In genomic region chr9:58114019-58114418, GRCm38 (mm10) we compare ENCODE assay signal across 9 mouse cellular contexts. TPM values are rescaled to one million over a fixed set of nuclear protein-coding genes. Genes with fewer than 3 reads are reported as not detected.
DNase-seq lines count a peak whose midpoint lies in the region; ATAC-seq and TF ChIP-seq lines count a peak whose summit lies in the region.
"Had no signal": no experiment of that assay in that cellular context is flagged by ENCODE, and none has a peak within 500 bp of the region (broad histone marks: within the 10 kb centered on the region; RNA-seq: fewer than 3 reads in every experiment).

No protein-coding gene starts in this region.

- no peaks in the 10 kb centered on the region; the same call in 1 of the 2 replicates for H3K27me3 ChIP-seq in lung, embryonic 16.5 days (ENCODE audit: control insufficient read depth, insufficient read depth, low read depth, low read length)
- H3K27me3 ChIP-seq in forebrain, embryonic 16.5 days (replicated peaks; ENCODE audit: control insufficient read depth, insufficient read depth, low read length), result no peaks in the 10 kb centered on the region
- no peaks in the 10 kb centered on the region for H3K27me3 ChIP-seq in intestine, postnatal 0 days (replicated peaks; ENCODE audit: control insufficient read depth, insufficient read depth, low read length)
- no peaks in the 10 kb centered on the region for H3K27me3 ChIP-seq in stomach, embryonic 14.5 days (ENCODE audit: control insufficient read depth, insufficient read depth, low read length)

- peak overlapping the region; percentile 45 for H3K4me2 ChIP-seq in lung, embryonic 16.5 days (ENCODE audit: low read depth, low read length)
- peak overlapping the region; percentile 19; the same call in 1 of the 2 replicates for H3K4me2 ChIP-seq in forebrain, embryonic 16.5 days (ENCODE audit: low read length)
- H3K4me2 ChIP-seq in intestine, postnatal 0 days (replicated peaks; ENCODE audit: low read depth), result peak overlapping the region; percentile 58
- 0 out of 2 replicates have a peak overlapping the region, but pooled peaks have one; percentile 27 for H3K4me2 ChIP-seq in stomach, embryonic 14.5 days (replicated peaks; ENCODE audit: low read depth, low read length)

- DNase-seq in lung, postnatal 10 days, result no peak
- no peak for DNase-seq in right cerebral cortex, postnatal 4 days
- no peak for DNase-seq in frontal cortex, postnatal 25 days (ENCODE audit: low spot score in 2 of 2)
- DNase-seq: gastrocnemius, postnatal 36 days; liver, postnatal 0 days had no signal

- H3K4me1 ChIP-seq in lung, embryonic 16.5 days (replicated peaks; ENCODE audit: control insufficient read depth, insufficient read depth, low read length), result peaks cover 10% of the 10 kb centered on the region
- peaks cover 72% of the 10 kb centered on the region for H3K4me1 ChIP-seq in forebrain, embryonic 16.5 days (replicated peaks; ENCODE audit: control insufficient read depth, insufficient read depth, low read length)
- H3K4me1 ChIP-seq in intestine, postnatal 0 days (replicated peaks; ENCODE audit: control insufficient read depth, insufficient read depth, low read length), result peaks cover 19% of the 10 kb centered on the region
- H3K4me1 ChIP-seq in stomach, embryonic 14.5 days (ENCODE audit: control insufficient read depth, insufficient read depth, low read length), result peaks cover 39% of the 10 kb centered on the region

- no peak for TF ChIP-seq CTCF in intestine, postnatal 0 days (IDR thresholded peaks at IDR 0.05; ENCODE audit: low read depth)

- no peak overlapping the region for H3K4me3 ChIP-seq in lung, embryonic 16.5 days (ENCODE audit: low read length)
- no peak overlapping the region for H3K4me3 ChIP-seq in forebrain, embryonic 16.5 days (replicated peaks; ENCODE audit: low read length)
- H3K4me3 ChIP-seq in intestine, postnatal 0 days (ENCODE audit: low read depth, low read length), result no peak overlapping the region
- H3K4me3 ChIP-seq in stomach, embryonic 14.5 days (ENCODE audit: low read depth, low read length), result no peak overlapping the region

- WGBS in lung, embryonic 16.5 days, result 11% methylated on average over 9 of the region's 9 CpGs
- WGBS in forebrain, embryonic 16.5 days, result 10% methylated on average over 9 of the region's 9 CpGs
- WGBS in intestine, postnatal 0 days, result 24% methylated on average over 9 of the region's 9 CpGs
- 10% methylated on average over 9 of the region's 9 CpGs for WGBS in stomach, embryonic 14.5 days

- no peak overlapping the region for H3K9ac ChIP-seq in lung, embryonic 16.5 days (ENCODE audit: low read length)
- peak overlapping the region; percentile 28 for H3K9ac ChIP-seq in forebrain, embryonic 16.5 days (replicated peaks; ENCODE audit: low read depth, low read length)
- peak overlapping the region; percentile 11; the same call in 1 of the 2 replicates for H3K9ac ChIP-seq in intestine, postnatal 0 days (ENCODE audit: low read depth, low read length)
- no peak overlapping the region for H3K9ac ChIP-seq in stomach, embryonic 14.5 days (replicated peaks; ENCODE audit: low read depth, low read length)
- H3K9ac ChIP-seq: liver, postnatal 0 days had no signal

- no peaks in the 10 kb centered on the region for H3K36me3 ChIP-seq in lung, embryonic 16.5 days (ENCODE audit: control insufficient read depth, insufficient read depth, low read length)
- no peaks in the 10 kb centered on the region for H3K36me3 ChIP-seq in forebrain, embryonic 16.5 days (ENCODE audit: control insufficient read depth, insufficient read depth)
- H3K36me3 ChIP-seq in intestine, postnatal 0 days (ENCODE audit: control insufficient read depth, insufficient read depth), result no peaks in the 10 kb centered on the region
- H3K36me3 ChIP-seq in stomach, embryonic 14.5 days (ENCODE audit: control insufficient read depth, insufficient read depth, low read length), result no peaks in the 10 kb centered on the region

- no peaks in the 10 kb centered on the region for H3K9me3 ChIP-seq in lung, embryonic 16.5 days (ENCODE audit: control insufficient read depth, low read length)
- no peaks in the 10 kb centered on the region for H3K9me3 ChIP-seq in forebrain, embryonic 16.5 days (ENCODE audit: control insufficient read depth, low read length)
- H3K9me3 ChIP-seq in intestine, postnatal 0 days (ENCODE audit: control insufficient read depth), result no peaks in the 10 kb centered on the region
- H3K9me3 ChIP-seq in stomach, embryonic 14.5 days (ENCODE audit: control insufficient read depth, low read depth, low read length), result no peaks in the 10 kb centered on the region

- no peak overlapping the region for H3K27ac ChIP-seq in lung, embryonic 16.5 days (ENCODE audit: low read length)
- peak overlapping the region; percentile 100 for H3K27ac ChIP-seq in forebrain, embryonic 16.5 days (ENCODE audit: low read length)
- no peak overlapping the region for H3K27ac ChIP-seq in intestine, postnatal 0 days (ENCODE audit: low read depth, low read length)
- H3K27ac ChIP-seq in stomach, embryonic 14.5 days (ENCODE audit: low read length), result no peak overlapping the region

- no peak for ATAC-seq in lung, embryonic 16.5 days (ENCODE audit: low read depth)
- no peak for ATAC-seq in forebrain, embryonic 16.5 days
- no peak for ATAC-seq in intestine, postnatal 0 days
- no peak for ATAC-seq in stomach, embryonic 14.5 days (ENCODE audit: insufficient number of reproducible peaks, insufficient read depth, low FRiP score, low read depth)
- ATAC-seq: liver, postnatal 0 days had no signal

RNA-seq across cellular contexts. Expression of gene Ccdc33, which starts 4.6 kb away (rescaled TPM):
- polyA plus RNA-seq in lung, embryonic 16.5 days (2015; fragmentation: Nextera tagmentation; extraction: Ambion mirVana), result 0.68 and 1.4 TPM in 2 replicates
- 0.51 and 0.79 TPM in 2 replicates for polyA plus RNA-seq in forebrain, embryonic 16.5 days (2015; fragmentation: Nextera tagmentation; extraction: Ambion mirVana)
- polyA plus RNA-seq in intestine, postnatal 0 days (2015; fragmentation: Nextera tagmentation; extraction: Ambion mirVana), result 0.14 and 0.16 TPM in 2 replicates
- polyA plus RNA-seq in stomach, embryonic 14.5 days (2014; fragmentation: Nextera tagmentation; extraction: Ambion mirVana), result 0.91 TPM in 1 of 2 replicates, not detected in the other
- polyA plus RNA-seq: liver, postnatal 0 days had no signal

RNA-seq across cellular contexts. Expression of gene Stra6, which starts 50.4 kb away (rescaled TPM):
- 1.0 TPM in 2 replicates for polyA plus RNA-seq in lung, embryonic 16.5 days (2015; fragmentation: Nextera tagmentation; extraction: Ambion mirVana)
- 9.2 and 11.7 TPM in 2 replicates for polyA plus RNA-seq in forebrain, embryonic 16.5 days (2015; fragmentation: Nextera tagmentation; extraction: Ambion mirVana)
- polyA plus RNA-seq in intestine, postnatal 0 days (2015; fragmentation: Nextera tagmentation; extraction: Ambion mirVana), result 0.48 and 0.71 TPM in 2 replicates
- 4.3 and 6.0 TPM in 2 replicates for polyA plus RNA-seq in stomach, embryonic 14.5 days (2014; fragmentation: Nextera tagmentation; extraction: Ambion mirVana)
- polyA plus RNA-seq: liver, postnatal 0 days had no signal

Comparison
In these comparisons a context has a peak if more than half of its experiments do, and no peak if none do; other contexts are left out.
1. H3K9ac ChIP-seq: peak in forebrain, embryonic 16.5 days (single experiment) and intestine, postnatal 0 days (single experiment); none in lung, embryonic 16.5 days (single experiment) and stomach, embryonic 14.5 days (single experiment).
2. Peak in every context shown above with its lines, with median percentiles within 50 percentile points of each other: H3K4me2 ChIP-seq.